Mouse (Mus musculus): ENCODE measurements at regions not wholly inside any gene's neighbourhood (a gene's known extent, or its start where the extent isn't known, plus 50 kb on each side); places are given as distances from the start of the nearest gene placed in this dataset.

GRCm38 (mm10) chr5:119524171-119524570, 146.3 kb upstream of the Tbx3 start:
- in situ Hi-C loops (cut with MboI; ENCODE audit: unreplicated experiment in 2 of 2), result no loop called here

GRCm38 (mm10) chr5:119525960-119526359, 144.5 kb upstream of the Tbx3 start:
- in situ Hi-C loops (cut with MboI; ENCODE audit: unreplicated experiment in 2 of 2), result no loop called here

GRCm38 (mm10) chr5:119530009-119530408, 140.5 kb upstream of the Tbx3 start:
- in situ Hi-C loops (cut with MboI; ENCODE audit: unreplicated experiment in 2 of 2), result no loop called here

GRCm38 (mm10) chr5:119534946-119535345, 135.5 kb upstream of the Tbx3 start:
- in situ Hi-C loops (cut with MboI; ENCODE audit: unreplicated experiment in 2 of 2), result no loop called here

GRCm38 (mm10) chr5:119542836-119543235, 127.6 kb upstream of the Tbx3 start:
- in situ Hi-C loops (cut with MboI; ENCODE audit: unreplicated experiment in 2 of 2), result no loop called here

- in situ Hi-C loops (cut with MboI; ENCODE audit: unreplicated experiment in 2 of 2), result no loop called here
Measured at GRCm38 (mm10) chr5:119543716-119544115, 126.8 kb upstream of the Tbx3 start.

GRCm38 (mm10) chr5:119544681-119545080, 125.8 kb upstream of the Tbx3 start:
- in situ Hi-C loops (cut with MboI; ENCODE audit: unreplicated experiment in 2 of 2), result no loop called here

GRCm38 (mm10) chr5:119547070-119547469, 123.4 kb upstream of the Tbx3 start:
- in situ Hi-C loops (cut with MboI; ENCODE audit: unreplicated experiment in 2 of 2), result no loop called here

GRCm38 (mm10) chr5:119550916-119551315, 119.6 kb upstream of the Tbx3 start:
- in situ Hi-C loops (cut with MboI; ENCODE audit: unreplicated experiment in 2 of 2), result no loop called here

GRCm38 (mm10) chr5:119553469-119553868, 117.0 kb upstream of the Tbx3 start:
- in situ Hi-C loops (cut with MboI; ENCODE audit: unreplicated experiment in 2 of 2), result no loop called here

- in situ Hi-C loops (cut with MboI; ENCODE audit: unreplicated experiment in 2 of 2), result no loop called here
Measured at GRCm38 (mm10) chr5:119557071-119557470, 113.4 kb upstream of the Tbx3 start.

GRCm38 (mm10) chr5:119559696-119560095, 110.8 kb upstream of the Tbx3 start:
- in situ Hi-C loops (cut with MboI; ENCODE audit: unreplicated experiment in 2 of 2), result no loop called here

GRCm38 (mm10) chr5:119560392-119560791, 110.1 kb upstream of the Tbx3 start:
- in situ Hi-C loops (cut with MboI; ENCODE audit: unreplicated experiment in 2 of 2), result no loop called here

- in situ Hi-C loops (cut with MboI; ENCODE audit: unreplicated experiment in 2 of 2), result no loop called here
Measured at GRCm38 (mm10) chr5:119561531-119561930, 108.9 kb upstream of the Tbx3 start.

GRCm38 (mm10) chr5:119563510-119564351, 106.7 kb upstream of the Tbx3 start:
- in situ Hi-C loops (cut with MboI; ENCODE audit: unreplicated experiment in 2 of 2), result no loop called here

GRCm38 (mm10) chr5:119567639-119568038, 102.8 kb upstream of the Tbx3 start:
- in situ Hi-C loops (cut with MboI; ENCODE audit: unreplicated experiment in 2 of 2), result no loop called here

GRCm38 (mm10) chr5:119570054-119570453, 100.4 kb upstream of the Tbx3 start:
- in situ Hi-C loops (cut with MboI; ENCODE audit: unreplicated experiment in 2 of 2), result no loop called here

GRCm38 (mm10) chr5:119571644-119572043, 98.8 kb upstream of the Tbx3 start:
- in situ Hi-C loops (cut with MboI; ENCODE audit: unreplicated experiment in 2 of 2), result no loop called here

GRCm38 (mm10) chr5:119575124-119575523, 95.3 kb upstream of the Tbx3 start:
- in situ Hi-C loops (cut with MboI; ENCODE audit: unreplicated experiment in 2 of 2), result no loop called here

- in situ Hi-C loops (cut with MboI; ENCODE audit: unreplicated experiment in 2 of 2), result no loop called here
Measured at GRCm38 (mm10) chr5:119579288-119579687, 91.2 kb upstream of the Tbx3 start.

GRCm38 (mm10) chr5:119579806-119580205, 90.7 kb upstream of the Tbx3 start:
- in situ Hi-C loops (cut with MboI; ENCODE audit: unreplicated experiment in 2 of 2), result no loop called here

- in situ Hi-C loops (cut with MboI; ENCODE audit: unreplicated experiment in 2 of 2), result no loop called here
Measured at GRCm38 (mm10) chr5:119580395-119580794, 90.1 kb upstream of the Tbx3 start.

- in situ Hi-C loops (cut with MboI; ENCODE audit: unreplicated experiment in 2 of 2), result no loop called here
Measured at GRCm38 (mm10) chr5:119580798-119581197, 89.7 kb upstream of the Tbx3 start.
